Mouse (Mus musculus): ENCODE results near the gene Pik3cd. TPM values are rescaled to one million over a fixed set of nuclear protein-coding genes. Genes with fewer than 3 reads are reported as not detected.

The Pik3cd gene
- total and polyA plus RNA-seq, 2 experiments, result 2.2 to 3.0 TPM

- H3K79me2 ChIP-seq (ENCODE audit: control insufficient read depth, insufficient read depth, low read length), result no peaks in the 10 kb centered on the region
- H3K4me3 ChIP-seq (ENCODE audit: insufficient read depth, low read depth, low read length), result no peak overlapping the region
- TF ChIP-seq POLR2A (IDR thresholded peaks at IDR 0.05; ENCODE audit: extremely low read depth, insufficient read depth, low read length) (no peak), CTCF (IDR thresholded peaks at IDR 0.05; ENCODE audit: low read depth, low read length) (no peak)
- no peak overlapping the region for H3K9ac ChIP-seq (ENCODE audit: low read depth, low read length)
- no peak for DNase-seq (ENCODE audit: extremely low read depth, low read depth, low spot score)
- WGBS, result 94% methylated on average over 5 of the region's 5 CpGs
- H3K27ac ChIP-seq (replicated peaks; ENCODE audit: insufficient read depth, low read depth, low read length), result no peak overlapping the region
- no peaks in the 10 kb centered on the region for H3K4me1 ChIP-seq (ENCODE audit: control insufficient read depth, insufficient read depth, low read length)
- H3K36me3 ChIP-seq (ENCODE audit: control insufficient read depth, insufficient read depth, low read length), result no peaks in the 10 kb centered on the region
- H3K27me3 ChIP-seq (ENCODE audit: control insufficient read depth, insufficient read depth, low read length), result peaks cover 5% of the 10 kb centered on the region
Observed at GRCm38 (mm10) chr4:149672747-149673146, 29.6 kb downstream of the Pik3cd start.

DNA sequence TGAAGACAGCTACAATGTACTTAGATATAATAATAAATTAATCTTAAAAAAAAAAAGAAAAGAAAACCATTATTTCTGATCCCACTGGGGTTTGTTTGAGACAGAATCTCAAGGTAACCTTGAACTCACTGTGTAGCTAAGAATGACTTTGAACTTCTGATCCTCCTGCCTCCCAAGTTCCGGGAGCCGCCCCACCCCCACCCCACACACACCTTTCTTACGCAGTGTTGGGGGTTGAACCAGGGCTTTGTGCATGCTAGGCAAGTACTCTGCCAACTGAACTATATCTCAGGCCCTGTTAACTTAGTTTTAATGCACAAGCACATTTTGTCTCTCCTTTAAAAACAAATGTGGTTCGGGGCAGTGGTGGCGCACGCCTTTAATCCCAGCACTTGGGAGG is 31.2 kb downstream of the Pik3cd start:
- Histone ChIP-seq H3K4me3 (ENCODE audit: insufficient read depth, low read depth, low read length) (no peak overlapping the region), H3K36me3 (ENCODE audit: control insufficient read depth, insufficient read depth, low read length) (no peaks in the 10 kb centered on the region), H3K4me1 (ENCODE audit: control insufficient read depth, insufficient read depth, low read length) (no peaks in the 10 kb centered on the region), H3K79me2 (ENCODE audit: control insufficient read depth, insufficient read depth, low read length) (no peaks in the 10 kb centered on the region), H3K27ac (replicated peaks; ENCODE audit: insufficient read depth, low read depth, low read length) (no peak overlapping the region), H3K27me3 (ENCODE audit: control insufficient read depth, insufficient read depth, low read length) (peaks cover 5% of the 10 kb centered on the region), H3K9ac (ENCODE audit: low read depth, low read length) (no peak overlapping the region)
- no peak for TF ChIP-seq POLR2A (IDR thresholded peaks at IDR 0.05; ENCODE audit: extremely low read depth, insufficient read depth, low read length)
- no peak for TF ChIP-seq CTCF (IDR thresholded peaks at IDR 0.05; ENCODE audit: low read depth, low read length)
- no peak for DNase-seq (ENCODE audit: extremely low read depth, low read depth, low spot score)
- WGBS, result 95% methylated on average over 6 of the region's 6 CpGs

DNA sequence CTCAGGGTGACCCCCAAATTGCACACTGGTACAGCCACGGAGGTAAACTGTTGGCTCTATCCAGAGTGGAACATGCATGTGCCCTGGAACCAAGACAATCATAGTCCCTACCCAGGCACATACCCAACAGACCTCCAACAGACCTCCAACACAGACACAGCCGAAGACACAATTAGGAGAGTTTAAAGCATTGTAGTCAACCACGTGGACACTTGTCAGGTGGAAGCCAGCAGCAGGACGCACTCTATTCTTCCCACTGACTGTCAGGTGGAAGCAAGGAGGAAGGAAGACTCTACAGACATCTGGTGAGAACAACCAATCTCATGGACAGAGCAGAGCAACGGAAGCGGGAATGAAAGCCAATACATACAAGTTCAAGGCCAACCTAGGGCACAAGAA is 36.7 kb downstream of the Pik3cd start:
- no peak overlapping the region for H3K9ac ChIP-seq (ENCODE audit: low read depth, low read length)
- H3K4me1 ChIP-seq (ENCODE audit: control insufficient read depth, insufficient read depth, low read length), result no peaks in the 10 kb centered on the region
- H3K27ac ChIP-seq (replicated peaks; ENCODE audit: insufficient read depth, low read depth, low read length), result no peak overlapping the region
- no peak for DNase-seq (ENCODE audit: extremely low read depth, low read depth, low spot score)
- H3K79me2 ChIP-seq (ENCODE audit: control insufficient read depth, insufficient read depth, low read length), result no peaks in the 10 kb centered on the region
- no peaks in the 10 kb centered on the region for H3K36me3 ChIP-seq (ENCODE audit: control insufficient read depth, insufficient read depth, low read length)
- no peak for TF ChIP-seq CTCF (IDR thresholded peaks at IDR 0.05; ENCODE audit: low read depth, low read length)
- no peak for TF ChIP-seq POLR2A (IDR thresholded peaks at IDR 0.05; ENCODE audit: extremely low read depth, insufficient read depth, low read length)
- H3K27me3 ChIP-seq (ENCODE audit: control insufficient read depth, insufficient read depth, low read length), result no peaks in the 10 kb centered on the region
- H3K4me3 ChIP-seq (ENCODE audit: insufficient read depth, low read depth, low read length), result no peak overlapping the region
- 81% methylated on average over 6 of the region's 6 CpGs for WGBS

DNA sequence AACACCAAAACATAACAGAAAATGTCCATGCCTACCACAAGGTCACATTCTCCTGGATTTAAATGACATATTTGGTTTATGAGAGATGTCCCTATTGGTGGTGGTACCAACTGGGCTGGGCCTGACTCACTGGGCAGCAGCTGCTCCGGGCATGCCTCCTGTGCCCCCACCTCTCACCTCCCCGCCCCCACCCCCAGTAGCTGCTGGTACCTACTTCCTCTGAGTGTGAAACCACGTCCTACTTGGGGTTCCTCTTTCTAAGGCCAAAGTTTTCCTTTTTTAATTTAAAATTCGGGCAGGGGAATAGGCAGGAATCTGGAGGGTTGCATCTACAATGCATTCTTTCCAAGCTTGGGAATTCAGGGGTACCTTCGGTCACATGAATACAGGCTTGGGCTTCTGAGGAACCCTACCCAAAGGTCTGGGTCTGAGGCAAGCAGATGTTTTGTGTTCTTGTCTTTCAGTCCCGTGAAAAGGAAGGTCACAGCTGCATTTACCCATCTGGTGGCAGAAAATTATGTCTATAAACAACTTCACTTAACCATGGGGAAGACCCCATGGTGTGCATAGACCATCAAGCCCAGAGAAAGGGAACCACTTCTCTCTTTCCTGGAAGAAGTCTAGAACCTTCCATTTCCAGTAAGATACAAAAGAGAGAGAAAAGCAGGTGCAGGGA is 37.2 kb downstream of the Pik3cd start:
- DNase-seq (ENCODE audit: extremely low read depth, low read depth, low spot score), result no peak
- no peak overlapping the region for H3K4me3 ChIP-seq (ENCODE audit: insufficient read depth, low read depth, low read length)
- no peak for TF ChIP-seq POLR2A (IDR thresholded peaks at IDR 0.05; ENCODE audit: extremely low read depth, insufficient read depth, low read length)
- TF ChIP-seq CTCF (IDR thresholded peaks at IDR 0.05; ENCODE audit: low read depth, low read length), result no peak
- no peaks in the 10 kb centered on the region for H3K4me1 ChIP-seq (ENCODE audit: control insufficient read depth, insufficient read depth, low read length)
- H3K9ac ChIP-seq (ENCODE audit: low read depth, low read length), result no peak overlapping the region
- no peaks in the 10 kb centered on the region for H3K36me3 ChIP-seq (ENCODE audit: control insufficient read depth, insufficient read depth, low read length)
- H3K79me2 ChIP-seq (ENCODE audit: control insufficient read depth, insufficient read depth, low read length), result no peaks in the 10 kb centered on the region
- no peaks in the 10 kb centered on the region for H3K27me3 ChIP-seq (ENCODE audit: control insufficient read depth, insufficient read depth, low read length)
- 70% methylated on average over 6 of the region's 6 CpGs for WGBS
- H3K27ac ChIP-seq (replicated peaks; ENCODE audit: insufficient read depth, low read depth, low read length), result no peak overlapping the region

DNA sequence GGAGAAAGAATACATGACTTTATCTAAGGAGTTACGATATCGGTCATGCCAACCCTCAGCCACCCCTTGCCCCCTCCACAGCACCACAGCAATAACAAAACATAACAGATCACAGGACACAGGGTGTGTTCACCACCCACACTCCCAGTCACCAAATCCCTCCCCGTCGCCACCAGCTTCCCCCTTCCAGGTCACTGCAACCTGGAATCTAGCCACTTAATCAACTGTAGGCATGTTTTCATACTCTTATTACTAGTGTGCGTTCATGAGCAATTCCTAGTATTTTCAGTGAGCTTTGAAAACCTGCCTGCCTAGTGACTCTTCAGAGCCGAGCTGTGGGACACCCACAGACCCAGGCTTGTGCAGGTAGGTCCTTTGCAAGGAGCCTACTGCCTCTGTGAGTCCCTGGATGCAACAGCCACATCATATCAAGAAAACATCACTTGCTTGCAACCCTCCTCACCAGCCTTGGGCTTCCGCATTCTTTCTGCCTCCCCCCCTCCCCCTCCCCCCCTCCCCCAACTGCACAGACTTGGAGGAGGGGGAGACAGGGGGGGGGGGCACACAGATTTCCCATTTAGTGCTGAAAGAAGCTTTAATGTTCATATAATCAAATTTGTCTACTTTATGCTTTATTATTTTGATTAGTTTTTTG is 38.4 kb downstream of the Pik3cd start:
- Histone ChIP-seq H3K79me2 (ENCODE audit: control insufficient read depth, insufficient read depth, low read length) (no peaks in the 10 kb centered on the region), H3K36me3 (ENCODE audit: control insufficient read depth, insufficient read depth, low read length) (no peaks in the 10 kb centered on the region), H3K4me3 (ENCODE audit: insufficient read depth, low read depth, low read length) (no peak overlapping the region), H3K27me3 (ENCODE audit: control insufficient read depth, insufficient read depth, low read length) (no peaks in the 10 kb centered on the region), H3K4me1 (ENCODE audit: control insufficient read depth, insufficient read depth, low read length) (no peaks in the 10 kb centered on the region), H3K27ac (replicated peaks; ENCODE audit: insufficient read depth, low read depth, low read length) (no peak overlapping the region), H3K9ac (ENCODE audit: low read depth, low read length) (no peak overlapping the region)
- 89% methylated on average over 7 of the region's 7 CpGs for WGBS
- TF ChIP-seq CTCF (IDR thresholded peaks at IDR 0.05; ENCODE audit: low read depth, low read length) (no peak), POLR2A (IDR thresholded peaks at IDR 0.05; ENCODE audit: extremely low read depth, insufficient read depth, low read length) (no peak)
- no peak for DNase-seq (ENCODE audit: extremely low read depth, low read depth, low spot score)

- no peak for DNase-seq (ENCODE audit: extremely low read depth, low read depth, low spot score)
- Histone ChIP-seq H3K9ac (ENCODE audit: low read depth, low read length) (no peak overlapping the region), H3K36me3 (ENCODE audit: control insufficient read depth, insufficient read depth, low read length) (no peaks in the 10 kb centered on the region), H3K4me3 (ENCODE audit: insufficient read depth, low read depth, low read length) (no peak overlapping the region), H3K79me2 (ENCODE audit: control insufficient read depth, insufficient read depth, low read length) (no peaks in the 10 kb centered on the region), H3K4me1 (ENCODE audit: control insufficient read depth, insufficient read depth, low read length) (no peaks in the 10 kb centered on the region), H3K27me3 (ENCODE audit: control insufficient read depth, insufficient read depth, low read length) (no peaks in the 10 kb centered on the region), H3K27ac (replicated peaks; ENCODE audit: insufficient read depth, low read depth, low read length) (no peak overlapping the region)
- WGBS, result 89% methylated on average over 14 of the region's 14 CpGs
- TF ChIP-seq CTCF (IDR thresholded peaks at IDR 0.05; ENCODE audit: low read depth, low read length), result no peak
Observed at GRCm38 (mm10) chr4:149661967-149662589, 40.3 kb downstream of the Pik3cd start.
